Mouse (Mus musculus) layer of hippocampus, adult 18-20 months (tissue): ENCODE measurements around the gene Pex11b. TPM values are rescaled to one million over a fixed set of nuclear protein-coding genes. Genes with fewer than 3 reads are reported as not detected.
"Not testable (repeated sequence)": the region's sequence is repeated elsewhere in the genome, so short reads cannot be mapped to it uniquely, and the experiment has no call there.

Experiments
- DNase-seq, 2 experiments: peaks; one replicate each; pipeline ENCODE4 v3.0.0; 2022; ENCODE audit warnings: low spot score in 2 of 2
- total RNA-seq, 2 experiments: library from RNA; stranded (reverse); gene quantifications; 2 replicates each; pipeline ENCODE4 v1.2.3; 2021

Gene Pex11b
- total RNA-seq, 2 experiments from 2014 or later = 53.0 to 54.2 TPM

GRCm38 (mm10) chr3:96674442-96674841, 39.3 kb downstream of the Pex11b start:
- DNase-seq = no peak

GRCm38 (mm10) chr3:96675171-96675570, 40.0 kb downstream of the Pex11b start:
- no peak for DNase-seq

GRCm38 (mm10) chr3:96675690-96676089, 40.5 kb downstream of the Pex11b start:
- DNase-seq = no peak

GRCm38 (mm10) chr3:96678456-96678855, 43.3 kb downstream of the Pex11b start:
- DNase-seq = no peak

GRCm38 (mm10) chr3:96679159-96679674, 44.0 kb downstream of the Pex11b start:
- DNase-seq = no peak

GRCm38 (mm10) chr3:96680269-96680956, 45.2 kb downstream of the Pex11b start:
- no peak for DNase-seq

- no peak for DNase-seq
Observed at GRCm38 (mm10) chr3:96683496-96683895, 48.3 kb downstream of the Pex11b start.

- no peak for DNase-seq
Observed at GRCm38 (mm10) chr3:96684151-96684821, 49.1 kb downstream of the Pex11b start.

GRCm38 (mm10) chr3:96684822-96685156, 49.6 kb downstream of the Pex11b start:
- no peak for DNase-seq

- DNase-seq = not testable (repeated sequence)
Observed at GRCm38 (mm10) chr3:96686057-96686456, 50.9 kb downstream of the Pex11b start.

- no peak for DNase-seq
Observed at GRCm38 (mm10) chr3:96688854-96689253, 53.7 kb downstream of the Pex11b start.

GRCm38 (mm10) chr3:96690298-96690697, 55.1 kb downstream of the Pex11b start:
- no peak for DNase-seq

GRCm38 (mm10) chr3:96692506-96692905, 57.3 kb downstream of the Pex11b start:
- DNase-seq = no peak

GRCm38 (mm10) chr3:96693579-96693978, 58.4 kb downstream of the Pex11b start:
- DNase-seq = no peak

Other genes starting within 250 kb of the Pex11b start
- gene BC107364, start 183.1 kb upstream of the Pex11b start, total RNA-seq = not detected
- gene Hfe2, start 110.2 kb upstream of the Pex11b start, total RNA-seq = under 1 TPM; 0.25 to 0.30 TPM
- gene Txnip, start 77.4 kb upstream of the Pex11b start, total RNA-seq = 10 to 100 TPM; 28.1 to 34.8 TPM
- gene Gm16253, start 58.4 kb upstream of the Pex11b start, total RNA-seq = not detected
- 10 to 100 TPM; 28.7 to 31.6 TPM for gene Polr3gl, start 41.2 kb upstream of the Pex11b start, total RNA-seq
- 10 to 100 TPM; 55.7 to 56.8 TPM for gene Ankrd34a, start 38.7 kb upstream of the Pex11b start, total RNA-seq
- 10 to 100 TPM; 30.9 to 33.0 TPM for gene Lix1l, start 34.2 kb upstream of the Pex11b start, total RNA-seq
- 10 to 100 TPM; 48.7 to 52.2 TPM for gene Rbm8a, start 5.4 kb upstream of the Pex11b start, total RNA-seq
- under 1 TPM; 0.66 to 0.74 TPM for gene Gm42957, start 98 bp downstream of the Pex11b start, total RNA-seq
- gene Itga10, start 10.2 kb downstream of the Pex11b start, total RNA-seq = 1 to 10 TPM; 2.3 to 3.1 TPM
- gene Ankrd35, start 34.8 kb downstream of the Pex11b start, total RNA-seq = 1 to 10 TPM; 5.5 to 6.9 TPM
- gene Pias3, start 61.0 kb downstream of the Pex11b start, total RNA-seq = 10 to 100 TPM; 28.9 to 31.5 TPM
- gene Nudt17, start 73.2 kb downstream of the Pex11b start, total RNA-seq = 10 to 100 TPM; 11.4 to 17.9 TPM
- 10 to 100 TPM; 20.7 to 22.5 TPM for gene Polr3c, start 92.3 kb downstream of the Pex11b start, total RNA-seq
- gene Rnf115, start 92.3 kb downstream of the Pex11b start, total RNA-seq = 10 to 100 TPM; 61.6 to 62.0 TPM
- under 1 TPM; 0.46 to 0.50 TPM for gene Pdzk1, start 193.9 kb downstream of the Pex11b start, total RNA-seq
- not detected for gene Cd160, start 194.0 kb downstream of the Pex11b start, total RNA-seq